Mouse (Mus musculus): ENCODE measurements at regions not wholly inside any gene's neighbourhood (a gene's known extent, or its start where the extent isn't known, plus 50 kb on each side); places are given as distances from the start of the nearest gene placed in this dataset.

DNA sequence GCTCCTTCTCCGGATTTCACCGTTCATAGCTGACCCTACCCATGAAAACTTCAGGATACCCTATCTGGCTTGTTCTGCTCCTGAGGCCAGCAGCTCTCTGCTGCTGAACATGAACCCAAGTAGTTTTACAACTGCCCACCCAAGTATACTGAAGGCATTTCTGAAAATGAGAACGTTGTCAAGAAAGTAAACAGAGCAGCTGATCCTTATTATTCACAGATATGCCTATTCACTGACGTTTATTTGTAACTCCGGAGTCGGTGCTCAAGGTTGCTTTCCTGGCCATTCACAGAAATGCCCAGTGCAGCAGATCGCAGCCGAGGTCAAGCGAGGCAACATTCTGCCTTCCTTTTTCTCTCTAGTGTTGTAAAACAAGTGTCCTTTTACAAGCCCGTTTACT, 128.4 kb upstream of the N6amt1 start:
- DNase-seq (ENCODE audit: low spot score in 2 of 2), result no peak

DNA sequence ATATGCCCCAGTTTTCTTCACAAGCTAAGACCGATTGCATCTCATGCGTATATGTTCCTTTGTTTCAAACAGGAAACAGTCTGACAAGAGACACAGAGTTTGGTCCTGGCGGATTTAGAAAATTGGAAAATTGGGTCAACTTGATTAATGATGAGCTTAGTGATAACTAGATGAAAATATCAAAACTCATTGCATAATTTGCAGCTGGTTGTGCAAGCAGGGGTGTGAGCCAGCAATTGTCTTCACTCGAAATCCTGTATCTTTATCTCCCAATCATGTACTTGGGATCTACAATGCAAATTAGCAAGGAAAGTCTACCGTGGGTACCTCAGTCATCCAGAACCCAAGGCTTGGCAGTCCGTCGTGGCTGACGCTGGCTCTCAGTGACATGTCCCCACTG, 128.9 kb upstream of the N6amt1 start:
- DNase-seq (ENCODE audit: low spot score in 2 of 2), result no peak

DNA sequence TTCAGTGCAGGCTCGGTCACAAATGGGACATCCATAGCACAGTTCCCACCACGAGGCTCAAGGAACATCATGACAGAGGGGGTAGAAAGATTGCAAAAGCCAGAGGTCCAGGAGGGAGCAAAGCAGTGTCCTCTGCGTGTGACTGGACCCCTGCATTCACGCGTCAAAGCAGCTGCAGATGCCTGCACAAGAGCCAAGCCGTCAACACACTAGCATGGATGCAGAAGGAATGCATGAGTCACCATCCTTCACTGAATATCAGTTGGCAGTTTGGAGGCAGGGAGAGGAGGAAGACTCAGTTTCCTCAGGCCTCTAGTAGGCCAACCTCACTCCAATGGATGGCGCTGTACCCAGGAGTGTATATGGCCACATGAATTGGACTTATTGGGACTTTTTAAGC, 130.0 kb upstream of the N6amt1 start:
- no peak for DNase-seq (ENCODE audit: low spot score in 2 of 2)

DNA sequence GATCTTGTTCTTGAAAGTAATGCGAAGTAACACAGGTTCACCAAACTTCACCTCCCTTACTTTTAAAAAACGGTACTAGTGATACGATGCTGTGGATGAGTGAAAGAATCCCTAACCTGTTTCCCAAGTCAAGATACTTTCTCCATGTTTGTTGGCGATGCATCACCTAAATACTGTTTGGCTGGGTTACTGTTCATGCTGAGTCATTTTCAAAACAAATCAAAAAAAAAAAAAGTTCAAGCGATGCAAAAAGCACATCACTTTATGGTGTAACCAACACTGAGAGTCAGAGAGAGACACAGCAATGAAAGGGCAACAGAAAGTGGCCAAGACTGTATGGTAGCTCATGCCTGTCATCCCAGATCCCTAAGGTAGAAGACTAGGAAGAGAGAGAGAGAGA, 133.4 kb upstream of the N6amt1 start:
- no peak for DNase-seq (ENCODE audit: low spot score in 2 of 2)

DNA sequence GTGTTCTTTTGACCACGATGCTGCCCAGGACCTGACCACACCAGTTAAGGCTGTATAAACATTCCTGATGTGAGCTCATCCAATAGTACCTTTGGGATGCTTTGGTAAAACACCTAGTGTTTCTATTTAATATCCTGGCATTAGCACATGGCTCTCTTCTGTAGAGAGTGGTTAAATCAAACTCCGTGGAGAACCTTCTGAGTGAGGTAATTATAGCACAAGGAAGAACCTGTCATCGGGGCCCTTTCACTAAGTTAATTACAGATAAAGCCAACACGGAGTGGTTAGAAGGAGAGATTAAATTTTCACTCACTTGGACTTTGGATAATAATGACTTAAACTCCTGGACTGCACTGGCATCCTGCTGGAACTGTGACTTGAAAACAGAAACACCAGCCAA, 133.8 kb upstream of the N6amt1 start:
- DNase-seq (ENCODE audit: low spot score in 2 of 2), result no peak

DNA sequence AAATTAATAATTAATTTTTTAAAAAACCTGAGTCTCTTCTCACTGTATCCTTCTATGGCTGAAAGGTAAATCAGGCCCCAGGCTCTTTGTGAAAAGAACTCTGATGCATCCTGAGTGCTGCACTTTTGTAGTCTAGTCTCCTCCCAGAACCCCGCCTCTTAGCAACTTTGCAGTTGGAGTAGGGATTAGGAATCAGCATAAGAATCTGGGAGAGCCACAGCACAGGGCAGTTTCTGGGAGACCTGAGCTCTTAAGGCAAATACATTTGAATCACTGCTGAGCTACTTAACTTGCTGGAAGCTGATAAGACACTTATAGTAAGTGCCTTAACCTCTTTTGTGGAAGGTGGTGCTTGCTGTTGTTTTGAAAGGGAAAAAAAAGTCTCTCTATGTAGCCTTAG, 146.1 kb upstream of the N6amt1 start:
- DNase-seq (ENCODE audit: low spot score in 2 of 2), result no peak

DNA sequence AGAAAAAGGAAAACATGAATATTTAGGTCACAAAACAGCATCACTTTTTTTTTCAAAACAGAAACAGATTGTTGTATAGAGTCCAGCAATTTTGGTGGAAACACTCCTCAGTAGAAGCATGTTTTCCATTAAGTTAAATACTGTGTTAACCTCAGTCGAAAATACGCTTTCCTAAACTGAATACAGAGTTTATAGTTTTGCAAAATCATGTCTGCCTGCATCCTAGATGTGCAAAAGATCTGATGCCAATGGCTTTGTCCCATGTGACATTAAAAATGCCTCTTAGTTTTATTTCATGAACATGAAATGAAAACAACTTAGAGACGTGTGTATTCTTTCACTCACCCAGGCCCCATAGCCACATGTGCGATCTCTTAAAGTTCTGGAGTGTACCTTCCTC, 163.5 kb upstream of the N6amt1 start:
- no peak for DNase-seq (ENCODE audit: low spot score in 2 of 2)

DNA sequence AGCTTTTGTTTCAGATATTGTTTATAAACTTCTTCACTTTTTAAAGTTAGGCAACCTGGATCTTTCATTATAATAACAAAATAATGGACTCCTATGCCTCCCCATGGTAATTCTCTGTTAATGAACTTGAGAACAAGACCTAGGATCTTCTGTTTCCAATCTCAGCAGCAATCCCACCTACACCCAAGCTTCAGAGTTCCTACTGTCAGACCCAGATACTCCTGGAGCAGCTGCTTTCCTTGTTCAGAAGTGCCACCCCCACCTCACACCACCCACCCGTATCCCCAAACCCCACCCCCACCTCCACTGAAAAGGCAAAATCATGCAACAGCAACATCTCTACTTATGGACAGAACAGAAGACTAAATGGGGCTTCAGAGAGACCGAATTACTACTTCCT, 165.2 kb upstream of the N6amt1 start:
- no peak for DNase-seq (ENCODE audit: low spot score in 2 of 2)

DNA sequence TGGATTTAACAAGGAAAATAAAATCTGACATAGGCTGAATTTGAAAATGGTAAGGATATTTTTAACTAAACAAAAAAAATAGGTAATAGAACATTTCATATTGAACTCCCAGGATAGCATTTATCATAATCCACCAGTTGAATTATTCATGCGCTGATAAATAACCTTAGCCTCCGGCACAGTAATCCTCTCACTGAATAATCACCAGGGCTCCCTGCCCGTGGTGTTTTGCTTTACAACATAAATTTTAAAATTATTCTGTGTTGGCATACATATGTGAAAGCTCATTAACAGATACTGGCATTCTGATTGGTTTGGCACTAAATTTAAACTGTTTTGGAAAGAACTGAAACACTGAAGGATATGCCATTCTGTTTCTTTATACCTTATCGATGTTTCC, 181.6 kb upstream of the N6amt1 start:
- DNase-seq (ENCODE audit: low spot score in 2 of 2), result no peak

DNA sequence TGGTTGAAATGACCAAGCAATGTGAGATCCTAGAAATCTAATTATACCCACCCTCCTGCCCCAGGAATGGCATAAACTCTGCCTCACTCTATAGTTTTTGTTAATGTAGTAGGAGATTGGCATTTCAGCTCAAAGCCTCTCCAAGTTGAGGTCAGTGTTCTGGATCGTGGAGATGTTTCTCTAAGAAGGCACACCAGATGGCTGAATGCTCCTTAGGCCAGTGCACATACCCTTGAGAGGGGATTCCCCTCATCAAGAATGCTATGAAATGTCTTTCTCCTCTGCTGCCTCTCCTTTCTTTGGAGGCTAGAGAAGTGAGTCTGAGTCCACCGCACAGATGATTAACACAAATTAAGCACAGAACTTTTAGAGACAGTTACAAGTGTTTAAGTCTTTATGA, 214.7 kb upstream of the N6amt1 start:
- DNase-seq (ENCODE audit: low spot score in 2 of 2), result no peak

DNA sequence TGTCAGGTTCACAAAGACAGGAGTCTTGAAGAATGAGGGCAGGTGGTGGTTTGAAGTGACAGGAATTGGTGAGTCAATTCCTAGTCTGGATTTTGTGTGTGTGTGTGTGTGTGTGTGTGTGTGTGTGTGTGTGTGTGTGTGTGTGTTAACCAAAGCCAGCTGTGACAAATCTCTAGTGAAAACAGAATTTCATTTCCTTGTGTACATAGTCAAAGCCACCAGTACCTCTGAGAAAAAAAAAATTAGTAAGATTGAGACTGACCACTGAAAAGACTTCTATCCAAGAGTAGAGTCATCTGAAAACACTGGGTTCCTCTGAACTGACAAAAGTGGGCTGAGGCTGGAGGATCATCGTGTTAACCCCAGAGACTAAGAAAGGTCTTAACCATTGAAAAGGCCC, 217.5 kb upstream of the N6amt1 start:
- no peak for DNase-seq (ENCODE audit: low spot score in 2 of 2)

DNA sequence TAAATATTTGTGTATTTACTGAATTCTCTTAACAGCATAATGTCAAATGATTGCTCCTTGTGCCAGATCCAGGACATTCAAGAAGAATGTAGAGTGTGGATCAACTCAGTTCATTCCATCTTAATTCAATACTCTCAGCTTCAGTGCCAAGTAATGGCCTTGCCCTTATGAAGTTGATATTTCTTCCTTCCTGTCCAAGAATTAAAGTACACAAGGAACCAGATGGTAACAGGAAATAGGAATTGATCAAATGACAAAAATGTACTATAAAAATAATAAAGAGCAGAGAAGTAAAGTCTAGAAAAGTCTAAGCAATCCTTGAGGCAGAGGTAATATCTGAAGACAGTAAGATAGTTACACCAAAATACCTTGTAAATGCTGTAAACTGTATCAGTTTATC, 219.5 kb upstream of the N6amt1 start:
- DNase-seq (ENCODE audit: low spot score in 2 of 2), result no peak

DNA sequence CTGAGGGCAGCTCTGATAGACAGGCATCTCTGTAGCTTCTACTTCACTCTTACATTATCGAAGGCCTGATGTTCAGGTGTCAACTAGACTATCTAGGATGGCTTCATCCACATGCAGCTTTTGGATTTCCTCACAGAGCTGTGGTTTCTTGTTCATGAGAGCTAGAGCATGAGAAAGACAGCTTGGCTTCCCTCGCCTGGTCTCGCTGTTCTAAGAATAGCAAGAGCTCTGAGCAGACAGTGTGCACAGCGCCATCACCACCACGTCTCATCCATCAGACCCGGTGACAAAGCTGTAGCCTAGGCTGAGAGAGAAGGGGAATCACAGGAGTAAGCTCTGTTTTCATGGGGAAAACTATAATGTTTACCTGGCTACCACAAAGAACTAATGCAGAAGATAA, 220.1 kb upstream of the N6amt1 start:
- no peak for DNase-seq (ENCODE audit: low spot score in 2 of 2)

DNA sequence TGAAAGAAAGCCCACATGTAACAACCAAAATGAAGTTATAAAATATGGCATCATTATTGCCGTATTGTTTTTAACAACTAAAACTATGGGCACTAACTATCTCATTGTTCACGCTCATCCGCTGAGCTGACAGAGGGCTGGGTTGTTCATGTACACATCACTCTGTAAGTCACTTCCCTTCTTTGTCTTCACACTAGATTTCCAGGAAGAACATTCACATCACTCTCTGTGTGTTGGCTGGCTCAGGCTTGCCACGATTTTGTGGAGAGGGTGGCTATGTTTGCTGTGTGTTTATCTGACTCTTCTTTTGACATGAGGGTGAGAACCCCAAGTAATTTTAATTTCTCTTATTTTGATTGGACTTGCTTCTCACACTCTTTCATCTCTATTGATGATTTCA, 221.9 kb upstream of the N6amt1 start:
- DNase-seq (ENCODE audit: low spot score in 2 of 2), result no peak

DNA sequence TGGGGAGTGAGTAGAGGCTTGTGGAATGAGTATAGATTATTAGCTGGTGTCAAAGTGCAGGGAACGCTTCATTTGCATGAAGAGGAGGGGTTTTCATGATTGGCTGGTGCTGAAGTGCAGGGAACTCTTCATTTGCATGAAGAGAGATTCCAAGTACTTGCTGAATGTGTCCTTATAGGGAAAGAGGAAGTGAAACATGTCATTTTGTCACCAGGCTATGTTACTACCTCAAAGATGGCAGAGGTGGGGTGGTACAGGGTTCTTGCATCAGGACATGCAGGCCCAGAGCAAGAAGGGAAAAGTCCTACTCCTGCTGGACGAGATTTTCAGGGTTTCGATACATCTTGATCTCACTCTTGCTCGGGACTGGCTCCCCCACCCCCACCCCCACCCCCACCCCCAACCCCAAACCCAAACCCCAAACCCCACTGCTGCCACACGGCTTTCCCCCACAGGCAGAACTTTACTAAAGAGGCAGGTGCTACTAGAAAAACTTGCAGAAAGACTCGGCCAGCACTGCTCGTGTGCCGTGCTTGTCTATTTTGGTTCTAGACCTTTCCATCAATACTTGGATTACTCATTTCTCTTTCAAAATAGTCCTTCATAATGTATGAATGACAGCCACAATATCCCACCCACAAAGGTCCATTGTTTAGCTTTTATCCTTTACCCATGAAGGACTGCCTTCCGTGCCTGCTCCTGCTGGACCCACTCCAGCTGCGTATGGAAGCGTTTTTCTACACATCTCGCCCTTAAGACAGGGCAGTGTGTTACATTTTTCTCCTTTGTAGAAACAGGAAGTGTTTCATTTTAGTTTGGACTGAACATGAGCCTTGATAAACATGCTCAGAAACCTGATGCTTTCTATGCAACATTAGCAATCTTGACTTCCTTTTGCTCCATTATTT, 223.0 kb upstream of the N6amt1 start:
- DNase-seq (ENCODE audit: low spot score in 2 of 2), result no peak

DNA sequence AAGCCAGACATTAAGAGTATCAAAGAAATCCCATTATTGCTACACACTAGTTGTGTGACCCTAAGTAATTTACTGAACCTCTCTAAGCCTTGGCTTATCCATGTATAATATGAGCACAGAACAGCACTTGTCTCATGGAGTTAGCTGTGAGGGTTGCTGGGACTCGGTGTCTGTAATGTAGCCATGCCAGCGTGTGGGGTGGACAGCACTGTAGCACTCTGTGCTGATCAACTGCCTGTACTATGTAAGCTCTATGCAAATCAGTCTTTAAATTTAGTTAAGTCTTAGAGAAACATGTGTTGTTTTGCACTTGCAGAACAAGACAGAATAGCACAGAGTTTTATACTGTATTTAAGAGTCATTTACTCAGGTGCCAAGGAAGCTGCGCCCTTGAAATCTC, 225.0 kb upstream of the N6amt1 start:
- DNase-seq (ENCODE audit: low spot score in 2 of 2), result no peak

DNA sequence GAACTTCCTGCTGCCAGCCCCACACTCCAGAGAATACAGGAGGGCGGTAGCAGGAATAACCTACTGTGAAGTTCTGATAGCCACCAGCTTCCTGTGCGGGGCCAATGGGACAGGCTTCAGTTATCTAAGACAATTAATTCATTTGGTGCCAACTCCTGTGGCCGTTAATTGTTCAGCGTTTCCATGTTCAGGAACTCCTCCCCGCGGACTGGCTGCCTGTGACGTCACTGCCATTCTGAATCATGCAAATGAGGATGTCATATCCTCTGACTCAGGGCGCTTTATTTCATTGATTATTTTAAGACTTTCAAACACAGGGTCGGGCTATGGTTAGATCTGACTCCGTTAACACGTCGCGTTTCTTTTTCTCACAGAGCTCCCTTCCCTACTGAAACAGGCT, 225.8 kb upstream of the N6amt1 start:
- peak; percentile 17 to 23 for DNase-seq (ENCODE audit: low spot score in 2 of 2)

DNA sequence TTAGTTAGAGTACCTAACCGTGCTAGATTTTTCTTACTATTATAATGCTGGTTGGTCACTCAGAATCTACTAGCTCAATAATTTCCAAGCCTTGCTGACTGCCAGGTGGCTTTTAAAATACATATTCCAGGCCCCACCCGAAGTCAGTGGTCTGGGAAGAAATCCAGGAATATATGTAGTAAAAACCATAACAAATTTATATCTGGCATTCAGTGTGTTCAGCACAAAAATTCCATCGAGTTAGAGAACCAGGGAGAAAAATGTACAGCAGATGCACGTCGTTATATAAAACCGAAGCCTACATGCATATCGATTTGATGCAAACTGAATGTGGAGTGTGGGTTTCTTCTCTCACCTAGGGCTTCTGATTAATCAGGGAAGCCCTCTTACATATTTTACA, 229.5 kb upstream of the N6amt1 start:
- DNase-seq (ENCODE audit: low spot score in 2 of 2), result no peak

DNA sequence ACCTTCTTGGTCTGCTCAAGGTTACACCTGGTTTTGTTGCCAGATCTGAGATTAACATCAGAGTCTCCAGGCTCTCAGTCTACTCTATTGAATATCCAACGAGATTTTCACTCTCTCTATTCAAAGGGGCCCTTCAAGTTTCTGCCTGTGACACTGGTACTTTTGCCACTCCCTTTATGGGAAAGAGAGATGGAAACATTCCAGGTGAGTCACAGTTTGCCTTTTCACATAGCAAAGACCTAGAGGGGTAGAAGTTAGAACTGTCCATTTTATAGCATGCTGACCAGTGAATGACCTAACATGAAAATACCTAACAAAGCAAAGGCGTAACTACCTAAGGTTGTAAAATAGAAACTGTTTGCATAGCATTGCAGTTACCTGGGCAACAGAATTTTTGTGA, 250.4 kb upstream of the N6amt1 start:
- no peak for DNase-seq (ENCODE audit: low spot score in 2 of 2)

DNA sequence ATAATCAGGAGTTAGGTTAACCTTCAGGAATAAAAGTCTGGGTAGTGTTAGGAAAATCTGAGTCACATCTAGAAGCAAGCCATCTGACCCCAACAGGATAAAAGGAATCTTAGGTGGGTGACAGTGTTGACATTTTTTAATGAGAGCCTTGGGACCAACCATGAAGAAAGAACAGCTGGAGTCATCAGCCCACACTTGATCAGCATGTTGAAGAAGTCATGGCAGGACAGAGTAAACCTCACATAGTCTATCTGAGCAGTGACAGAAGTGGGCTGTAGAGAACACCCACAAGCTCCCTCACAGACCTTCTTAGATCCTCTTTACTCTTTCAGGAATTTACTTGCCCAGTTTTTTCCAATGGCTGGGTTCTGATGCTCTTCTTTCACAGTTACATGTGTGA, 251.9 kb upstream of the N6amt1 start:
- no peak for DNase-seq (ENCODE audit: low spot score in 2 of 2)

DNA sequence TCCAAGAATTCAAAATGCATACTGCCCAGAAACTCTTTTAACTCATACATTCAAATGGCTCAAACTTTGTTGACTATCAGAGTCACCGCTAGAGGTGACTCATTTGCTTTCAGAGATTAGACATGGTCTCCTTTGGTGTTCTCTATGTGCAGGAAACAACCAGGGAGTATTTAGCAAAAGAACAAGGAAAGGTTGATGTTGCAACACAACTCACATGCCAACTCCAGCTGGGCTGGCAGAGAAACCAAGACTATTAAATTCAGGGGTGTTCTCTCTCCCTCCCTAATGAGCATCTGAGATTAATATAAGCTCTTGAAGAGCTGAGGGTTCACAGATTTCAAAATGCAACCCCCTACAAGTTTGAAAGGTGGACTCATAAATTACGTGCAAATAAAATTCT, 262.0 kb upstream of the N6amt1 start:
- no peak for DNase-seq (ENCODE audit: low spot score in 2 of 2)

DNA sequence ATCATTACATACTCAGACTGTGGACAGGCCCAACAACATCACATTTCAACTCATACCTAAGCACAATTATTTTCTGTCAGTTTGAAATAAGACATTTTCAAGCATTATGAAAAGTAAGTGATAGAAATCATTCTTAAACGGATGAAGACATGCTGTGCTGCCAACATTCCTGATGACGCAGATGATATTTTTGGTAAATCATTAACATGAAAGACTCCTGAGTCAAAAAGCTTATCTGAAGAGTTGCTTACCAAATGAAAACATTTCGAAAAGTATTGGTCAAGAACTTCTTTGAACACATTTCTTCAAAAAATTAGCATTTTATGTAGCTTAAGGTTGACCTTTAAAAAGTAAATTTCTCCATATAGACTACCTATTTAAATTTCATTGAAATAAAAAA, 264.7 kb upstream of the N6amt1 start:
- DNase-seq (ENCODE audit: low spot score in 2 of 2), result no peak

DNA sequence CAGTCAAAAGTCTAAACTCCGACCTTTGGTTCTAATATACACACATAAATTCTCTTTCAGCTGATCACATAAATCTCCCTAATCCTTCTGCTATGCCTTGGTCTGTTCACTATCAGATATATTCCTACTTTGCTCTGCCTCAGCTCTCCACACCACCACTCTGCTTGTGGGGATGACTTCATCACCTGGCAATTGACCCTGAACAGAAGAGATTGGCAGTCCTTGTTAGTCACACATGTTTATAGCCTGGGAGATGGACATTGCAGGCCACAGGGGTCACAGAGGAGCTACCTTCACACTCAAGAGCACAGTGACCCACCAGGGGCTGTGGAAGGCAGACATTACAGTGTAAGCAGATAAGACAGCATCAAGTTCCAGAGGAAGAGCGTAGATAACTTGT, 270.5 kb upstream of the N6amt1 start:
- no peak for DNase-seq (ENCODE audit: low spot score in 2 of 2)

DNA sequence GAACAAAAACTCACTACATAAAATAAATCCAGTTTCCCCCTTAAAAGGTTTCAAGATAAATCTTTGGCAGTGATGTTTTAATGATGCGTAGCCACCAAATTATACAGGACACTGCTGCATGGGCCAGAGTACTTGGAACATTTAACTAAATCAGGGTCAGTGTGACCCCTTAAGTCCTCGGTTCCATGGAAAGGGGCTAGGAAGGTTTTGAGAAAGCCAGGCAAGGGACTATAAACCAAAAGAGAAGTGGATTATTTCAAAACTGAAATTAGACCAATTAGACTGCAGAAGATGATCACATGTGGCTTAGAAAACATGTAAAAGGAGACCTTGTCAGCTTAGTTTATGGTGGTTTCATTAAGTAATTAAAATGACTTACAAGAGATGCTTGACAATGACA, 276.6 kb upstream of the N6amt1 start:
- no peak for DNase-seq (ENCODE audit: low spot score in 2 of 2)

Measured in frontal cortex, postnatal 14 days (tissue).